Mouse (Mus musculus) E14TG2a.4 (cell line): ENCODE data around the gene Mtf1.

Experiments
- H3K27me3 ChIP-seq: 2 replicates; pipeline ENCODE4 v1.6.1; 2014; ENCODE audit warnings: low read length, control low read depth; ENCODE audit not compliant: insufficient read depth
- H3K36me3 ChIP-seq: 2 replicates; pipeline ENCODE4 v1.6.1; 2014; ENCODE audit warnings: low read length, control low read depth; ENCODE audit not compliant: insufficient read depth
- H3K4me1 ChIP-seq: replicated peaks from 2 replicates; pipeline ENCODE4 v1.6.1; 2014; ENCODE audit warnings: low read depth, low read length, control low read depth
- H3K4me3 ChIP-seq: replicated peaks from 2 replicates; pipeline ENCODE4 v1.5.1; 2014; ENCODE audit warnings: mild to moderate bottlenecking, low read length
- H3K9me3 ChIP-seq: 2 replicates; pipeline ENCODE4 v1.6.1; 2014; ENCODE audit warnings: low read length, control low read depth
- CTCF ChIP-seq: conservative IDR thresholded peaks from 2 replicates; pipeline ENCODE4 v1.5.1; 2014; ENCODE audit warnings: low read length
- NANOG ChIP-seq: IDR thresholded peaks from 2 replicates; pipeline ENCODE4 v1.6.1; 2014; ENCODE audit warnings: borderline replicate concordance, low read length, mixed read lengths
- POU5F1 ChIP-seq: IDR thresholded peaks from 2 replicates; pipeline ENCODE4 v1.6.1; 2014; ENCODE audit warnings: low read length, borderline replicate concordance

Gene Mtf1

GRCm38 (mm10) chr4:124860446-124860845 is 58.5 kb downstream of the Mtf1 start:
- peaks cover 48% of the 10 kb centered on the region for H3K4me1 ChIP-seq
- peaks cover 8% of the 10 kb centered on the region; the same call in 1 of the 2 replicates for H3K27me3 ChIP-seq
- H3K9me3 ChIP-seq, result no peaks in the 10 kb centered on the region
- H3K36me3 ChIP-seq, result peaks cover 47% of the 10 kb centered on the region
- no peak overlapping the region for H3K4me3 ChIP-seq
- no peak for TF ChIP-seq POU5F1
- TF ChIP-seq NANOG, result no peak
- TF ChIP-seq CTCF, result no peak

- Histone ChIP-seq H3K9me3 (no peaks in the 10 kb centered on the region), H3K27me3 (peaks cover 8% of the 10 kb centered on the region; the same call in 1 of the 2 replicates), H3K4me3 (peak within 1 kb of the TSS; percentile 83), H3K4me1 (peaks cover 37% of the 10 kb centered on the region), H3K36me3 (peaks cover 36% of the 10 kb centered on the region)
- no peak for TF ChIP-seq POU5F1
- no peak for TF ChIP-seq NANOG
- no peak for TF ChIP-seq CTCF
Observed at GRCm38 (mm10) chr4:124861283-124862188, 59.6 kb downstream of the Mtf1 start, which contains the start of gene Maneal. Maneal (minus strand) TSS chr4:124862171.

- H3K9me3 ChIP-seq, result no peaks in the 10 kb centered on the region
- no peak overlapping the region for H3K4me3 ChIP-seq
- H3K4me1 ChIP-seq, result 0 out of 2 replicates have a peak, but pooled peaks cover 4% of the 10 kb centered on the region
- H3K36me3 ChIP-seq, result no peaks in the 10 kb centered on the region
- no peaks in the 10 kb centered on the region; the same call in none of the 2 replicates for H3K27me3 ChIP-seq
- TF ChIP-seq NANOG (no peak), CTCF (peak; percentile 99)
Observed at GRCm38 (mm10) chr4:124872719-124873118, 70.8 kb downstream of the Mtf1 start.

GRCm38 (mm10) chr4:124880599-124880998 is 78.7 kb downstream of the Mtf1 start, which contains the start of gene Epha10:
Epha10 (plus strand) TSS chr4:124880899.
- Histone ChIP-seq H3K4me1 (peaks cover 38% of the 10 kb centered on the region), H3K27me3 (peaks cover 70% of the 10 kb centered on the region), H3K36me3 (no peaks in the 10 kb centered on the region), H3K4me3 (peak within 1 kb of the TSS; percentile 80), H3K9me3 (peaks cover 6% of the 10 kb centered on the region)
- TF ChIP-seq NANOG (no peak), POU5F1 (no peak), CTCF (no peak)

DNA sequence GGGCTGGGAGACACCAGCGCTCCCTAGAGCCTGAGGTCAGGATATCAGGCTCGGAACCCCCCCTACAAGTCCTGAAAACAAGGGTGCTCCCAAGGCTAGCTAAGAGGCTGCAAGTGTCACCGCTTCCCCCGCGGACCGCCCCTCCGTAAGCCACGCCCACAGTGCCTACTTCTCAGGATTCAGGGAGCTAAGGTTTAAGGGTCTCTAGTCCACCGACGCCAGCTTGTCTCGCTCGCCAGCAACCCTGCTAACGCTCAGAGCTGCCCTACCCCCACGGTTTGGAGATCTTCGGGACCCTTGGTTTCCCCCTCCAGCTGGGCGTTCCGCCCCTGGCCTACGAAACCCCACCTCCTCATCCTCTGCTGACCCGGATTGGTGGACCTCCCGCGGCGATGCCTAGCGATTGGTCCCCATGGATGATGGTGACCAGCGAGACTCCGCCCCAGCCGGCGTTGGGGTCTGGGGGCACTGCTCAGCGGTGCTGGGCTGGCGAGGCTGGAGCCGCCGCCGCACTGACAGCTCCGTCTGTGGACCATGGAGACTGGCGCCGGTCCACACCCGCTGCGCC is 79.5 kb downstream of the Mtf1 start:
- peaks cover 78% of the 10 kb centered on the region for H3K27me3 ChIP-seq
- H3K9me3 ChIP-seq, result peaks cover 6% of the 10 kb centered on the region
- no peaks in the 10 kb centered on the region for H3K36me3 ChIP-seq
- peaks cover 45% of the 10 kb centered on the region for H3K4me1 ChIP-seq
- H3K4me3 ChIP-seq, result peak overlapping the region; percentile 80
- TF ChIP-seq POU5F1 (no peak), NANOG (no peak)

GRCm38 (mm10) chr4:124882151-124882729 is 80.3 kb downstream of the Mtf1 start:
- Histone ChIP-seq H3K4me1 (peaks cover 45% of the 10 kb centered on the region), H3K4me3 (peak overlapping the region; percentile 80), H3K36me3 (no peaks in the 10 kb centered on the region), H3K27me3 (peaks cover 86% of the 10 kb centered on the region), H3K9me3 (peaks cover 6% of the 10 kb centered on the region)
- TF ChIP-seq POU5F1, result no peak
- no peak for TF ChIP-seq CTCF
- no peak for TF ChIP-seq NANOG

GRCm38 (mm10) chr4:124888702-124889101 is 86.8 kb downstream of the Mtf1 start:
- no peaks in the 10 kb centered on the region for H3K36me3 ChIP-seq
- H3K4me3 ChIP-seq, result no peak overlapping the region
- H3K27me3 ChIP-seq, result peaks cover 94% of the 10 kb centered on the region
- TF ChIP-seq NANOG, result no peak
- TF ChIP-seq POU5F1, result no peak
- TF ChIP-seq CTCF, result no peak
- no peaks in the 10 kb centered on the region for H3K9me3 ChIP-seq
- peaks cover 33% of the 10 kb centered on the region for H3K4me1 ChIP-seq

GRCm38 (mm10) chr4:124889935-124890334 is 88.0 kb downstream of the Mtf1 start:
- Histone ChIP-seq H3K27me3 (peaks cover 95% of the 10 kb centered on the region), H3K9me3 (no peaks in the 10 kb centered on the region)

More at GRCm38 (mm10) chr4:124889935-124890334, 88.0 kb downstream of the Mtf1 start:
- TF ChIP-seq CTCF (no peak), POU5F1 (no peak), NANOG (no peak)
- H3K4me1 ChIP-seq, result peaks cover 42% of the 10 kb centered on the region
- no peaks in the 10 kb centered on the region for H3K36me3 ChIP-seq
- H3K4me3 ChIP-seq, result no peak overlapping the region
